In genomic region chr16:85889778-85890177, GRCm38 (mm10) we compare ENCODE assay signal across 24 mouse cellular contexts. TPM values are rescaled to one million over a fixed set of nuclear protein-coding genes. Genes with fewer than 3 reads are reported as not detected.
A peak's percentile ranks its signal among the peaks of the same experiment; 100 is the strongest.
DNase-seq lines count a peak whose midpoint lies in the region; ATAC-seq and TF ChIP-seq lines count a peak whose summit lies in the region.
"Had no signal": no experiment of that assay in that cellular context is flagged by ENCODE, and none has a peak within 500 bp of the region (broad histone marks: within the 10 kb centered on the region; RNA-seq: fewer than 3 reads in every experiment).

No protein-coding gene starts in this region.

- H3K27ac ChIP-seq in liver, adult 2 months (replicated peaks; ENCODE audit: insufficient read depth, low read depth, low read length): no peak overlapping the region
- H3K27ac ChIP-seq in liver, postnatal 0 days (ENCODE audit: low read depth): no peak overlapping the region
- no peak overlapping the region for H3K27ac ChIP-seq in forebrain, embryonic 12.5 days
- no peak overlapping the region for H3K27ac ChIP-seq in hindbrain, embryonic 14.5 days
- no peak overlapping the region for H3K27ac ChIP-seq in midbrain, postnatal 0 days (ENCODE audit: low read depth, low read length)
- H3K27ac ChIP-seq: embryonic facial prominence, embryonic 10.5 days; heart, embryonic 13.5 days; kidney, embryonic 15.5 days; limb, embryonic 12.5 days; liver, embryonic 13.5 days; lung, embryonic 15.5 days had no signal

- H3K4me2 ChIP-seq in liver, postnatal 0 days (ENCODE audit: low read depth, low read length): no peak overlapping the region
- H3K4me2 ChIP-seq in forebrain, embryonic 12.5 days: no peak overlapping the region
- H3K4me2 ChIP-seq in hindbrain, embryonic 14.5 days (replicated peaks): no peak overlapping the region
- H3K4me2 ChIP-seq in midbrain, postnatal 0 days (ENCODE audit: low read depth, low read length, poor library complexity, severe bottlenecking): no peak overlapping the region
- H3K4me2 ChIP-seq: heart, embryonic 13.5 days; kidney, embryonic 15.5 days; limb, embryonic 12.5 days; liver, embryonic 13.5 days; lung, embryonic 15.5 days had no signal

- DNase-seq in liver, adult 2 months (ENCODE audit: extremely low read depth, low read depth, low spot score): peak; percentile 8
- DNase-seq in liver, postnatal 0 days: no peak
- DNase-seq in hindbrain, embryonic 14.5 days (ENCODE audit: low spot score): peak; percentile 51
- DNase-seq in midbrain, postnatal 0 days (ENCODE audit: low spot score): peak; percentile 23
- DNase-seq in heart, postnatal 25 days (ENCODE audit: low spot score): no peak
- no peak for DNase-seq in gastrocnemius, postnatal 4 days (ENCODE audit: low spot score in 2 of 2)
- no peak for DNase-seq in layer of hippocampus, postnatal 10 days (ENCODE audit: low spot score in 2 of 2)
- DNase-seq: cerebellum, adult 8-10 months; heart, adult 18-20 months; heart, postnatal 36 days; kidney, postnatal 4 days; liver, embryonic 13.5 days; right cerebral cortex, postnatal 4 days; thymus, postnatal 14 days had no signal

- no peaks in the 10 kb centered on the region for H3K36me3 ChIP-seq in liver, adult 2 months (ENCODE audit: control insufficient read depth, insufficient read depth, low read length)
- no peaks in the 10 kb centered on the region for H3K36me3 ChIP-seq in liver, postnatal 0 days (replicated peaks; ENCODE audit: insufficient read depth, low read length)
- H3K36me3 ChIP-seq in forebrain, embryonic 12.5 days (replicated peaks): no peaks in the 10 kb centered on the region
- no peaks in the 10 kb centered on the region for H3K36me3 ChIP-seq in hindbrain, embryonic 14.5 days (replicated peaks; ENCODE audit: control insufficient read depth, insufficient read depth)
- no peaks in the 10 kb centered on the region for H3K36me3 ChIP-seq in midbrain, postnatal 0 days (ENCODE audit: insufficient read depth, low read length)
- H3K36me3 ChIP-seq: embryonic facial prominence, embryonic 10.5 days; kidney, embryonic 15.5 days; limb, embryonic 12.5 days; liver, embryonic 13.5 days; lung, embryonic 15.5 days had no signal

- no peak for TF ChIP-seq POLR2A in liver, adult 2 months (IDR thresholded peaks at IDR 0.05; ENCODE audit: extremely low read depth, insufficient read depth, low read length)

- H3K9ac ChIP-seq in liver, adult 2 months (ENCODE audit: low read depth, low read length): no peak overlapping the region
- no peak overlapping the region for H3K9ac ChIP-seq in liver, postnatal 0 days (replicated peaks)
- H3K9ac ChIP-seq in forebrain, embryonic 12.5 days: no peak overlapping the region
- H3K9ac ChIP-seq in hindbrain, embryonic 14.5 days: no peak overlapping the region
- no peak overlapping the region for H3K9ac ChIP-seq in midbrain, postnatal 0 days (replicated peaks; ENCODE audit: low read length, poor library complexity, severe bottlenecking)
- H3K9ac ChIP-seq: heart, embryonic 13.5 days; kidney, embryonic 15.5 days; limb, embryonic 12.5 days; liver, embryonic 13.5 days; lung, embryonic 15.5 days had no signal

- ATAC-seq in liver, postnatal 0 days: no peak
- peak; percentile 87 for ATAC-seq in forebrain, embryonic 12.5 days (ENCODE audit: low FRiP score)
- peak; percentile 44; the same call in 1 of the 2 replicates for ATAC-seq in hindbrain, embryonic 14.5 days (ENCODE audit: low FRiP score)
- no peak for ATAC-seq in midbrain, postnatal 0 days (ENCODE audit: low FRiP score)
- ATAC-seq: intestine, embryonic 16.5 days had no signal

- TF ChIP-seq EP300 in liver, postnatal 0 days (IDR thresholded peaks at IDR 0.05; ENCODE audit: low read depth): no peak

- H3K4me1 ChIP-seq in liver, adult 2 months (ENCODE audit: control insufficient read depth, insufficient read depth, low read length): no peaks in the 10 kb centered on the region
- no peaks in the 10 kb centered on the region for H3K4me1 ChIP-seq in liver, postnatal 0 days (ENCODE audit: insufficient read depth)
- H3K4me1 ChIP-seq in forebrain, embryonic 12.5 days: 0 out of 2 replicates have a peak, but pooled peaks cover 2% of the 10 kb centered on the region
- H3K4me1 ChIP-seq in hindbrain, embryonic 14.5 days (replicated peaks; ENCODE audit: control insufficient read depth, insufficient read depth, low read length): no peaks in the 10 kb centered on the region
- H3K4me1 ChIP-seq in midbrain, postnatal 0 days (ENCODE audit: insufficient read depth, low read length): no peaks in the 10 kb centered on the region
- H3K4me1 ChIP-seq: heart, embryonic 13.5 days; kidney, embryonic 15.5 days; liver, embryonic 13.5 days had no signal

- no peak for TF ChIP-seq CTCF in liver, adult 2 months (IDR thresholded peaks at IDR 0.05; ENCODE audit: low read depth, low read length)
- no peak for TF ChIP-seq CTCF in liver, postnatal 0 days (IDR thresholded peaks at IDR 0.05; ENCODE audit: low read depth)
- TF ChIP-seq CTCF in midbrain, postnatal 0 days (IDR thresholded peaks at IDR 0.05): no peak

- H3K27me3 ChIP-seq in liver, adult 2 months (ENCODE audit: control insufficient read depth, insufficient read depth, low read length): no peaks in the 10 kb centered on the region; the same call in 1 of the 2 replicates
- H3K27me3 ChIP-seq in liver, postnatal 0 days (ENCODE audit: insufficient read depth, low read length): no peaks in the 10 kb centered on the region
- H3K27me3 ChIP-seq in forebrain, embryonic 12.5 days: peaks cover 5% of the 10 kb centered on the region; the same call in 1 of the 2 replicates
- H3K27me3 ChIP-seq in hindbrain, embryonic 14.5 days (ENCODE audit: control insufficient read depth, insufficient read depth, low read length): no peaks in the 10 kb centered on the region
- no peaks in the 10 kb centered on the region for H3K27me3 ChIP-seq in midbrain, postnatal 0 days (ENCODE audit: insufficient read depth, low read length)
- H3K27me3 ChIP-seq: CH12.LX; heart, embryonic 13.5 days; kidney, embryonic 15.5 days; limb, embryonic 12.5 days; liver, embryonic 13.5 days; lung, embryonic 15.5 days had no signal

- 69% methylated on average over 5 of the region's 5 CpGs for WGBS in liver, adult 2 months
- WGBS in liver, postnatal 0 days (ENCODE audit: insufficient replicate concordance): 52% methylated on average over 5 of the region's 5 CpGs
- 40% methylated on average over 5 of the region's 5 CpGs for WGBS in forebrain, embryonic 12.5 days
- 49% methylated on average over 5 of the region's 5 CpGs for WGBS in hindbrain, embryonic 14.5 days
- WGBS in midbrain, postnatal 0 days: 70% methylated on average over 5 of the region's 5 CpGs

- no peak overlapping the region for H3K4me3 ChIP-seq in liver, adult 2 months (ENCODE audit: insufficient read depth, low read depth, low read length)
- no peak overlapping the region for H3K4me3 ChIP-seq in liver, postnatal 0 days (ENCODE audit: low read depth, low read length)
- H3K4me3 ChIP-seq in forebrain, embryonic 12.5 days (replicated peaks): no peak overlapping the region
- H3K4me3 ChIP-seq in hindbrain, embryonic 14.5 days (replicated peaks; ENCODE audit: low read length): no peak overlapping the region
- no peak overlapping the region for H3K4me3 ChIP-seq in midbrain, postnatal 0 days (ENCODE audit: low read depth, low read length)
- H3K4me3 ChIP-seq: embryonic facial prominence, embryonic 10.5 days; heart, embryonic 13.5 days; kidney, embryonic 15.5 days; limb, embryonic 12.5 days; liver, embryonic 13.5 days; lung, embryonic 15.5 days had no signal

- no peaks in the 10 kb centered on the region for H3K79me2 ChIP-seq in liver, adult 2 months (ENCODE audit: control insufficient read depth, insufficient read depth, low read length)

- intact Hi-C loops in heart, postnatal 25 days (cut with DNase I): no loop called here

- H3K9me3 ChIP-seq in liver, postnatal 0 days (ENCODE audit: low read length): no peaks in the 10 kb centered on the region
- H3K9me3 ChIP-seq in forebrain, embryonic 12.5 days: no peaks in the 10 kb centered on the region
- H3K9me3 ChIP-seq in hindbrain, embryonic 14.5 days (ENCODE audit: control insufficient read depth, low read length): no peaks in the 10 kb centered on the region
- no peaks in the 10 kb centered on the region for H3K9me3 ChIP-seq in midbrain, postnatal 0 days (ENCODE audit: low read length)
- H3K9me3 ChIP-seq: embryonic facial prominence, embryonic 10.5 days; heart, embryonic 13.5 days; kidney, embryonic 15.5 days; limb, embryonic 12.5 days; liver, embryonic 13.5 days; lung, embryonic 15.5 days had no signal

RNA-seq across cellular contexts. Expression of gene Adamts5, which starts 11.8 kb away (rescaled TPM):
- total RNA-seq in liver, adult 2 months (2014; rRNA removed): 0.74 and 0.81 TPM in 2 replicates
- polyA plus RNA-seq in liver, adult 2 months (2012; rRNA removed): 0.26 and 0.44 TPM in 2 replicates
- polyA plus RNA-seq in liver, postnatal 0 days (2015; fragmentation: Nextera tagmentation; extraction: Ambion mirVana): 0.50 and 0.59 TPM in 2 replicates
- 1.4 TPM in 2 replicates for polyA plus RNA-seq in forebrain, embryonic 12.5 days (2016; fragmentation: Nextera tagmentation; extraction: Ambion mirVana)
- 4.6 TPM in 2 replicates for polyA plus RNA-seq in hindbrain, embryonic 14.5 days (2014; fragmentation: Nextera tagmentation; extraction: Ambion mirVana)
- 3.2 and 3.6 TPM in 2 replicates for total RNA-seq in midbrain, postnatal 0 days (2014; rRNA removed)
- 2.0 and 2.1 TPM in 2 replicates for polyA plus RNA-seq in midbrain, postnatal 0 days (2015; fragmentation: Nextera tagmentation; extraction: Ambion mirVana)
- 10 to 100 TPM in 1 of 2 experiments, 1 to 10 TPM in 1; 9.7 to 11.2 TPM for total RNA-seq in heart, postnatal 25 days (2021)
- total RNA-seq in gastrocnemius, postnatal 4 days (2021): 10 to 100 TPM; 17.6 to 20.0 TPM
- 1 to 10 TPM; 1.6 to 1.8 TPM for total RNA-seq in layer of hippocampus, postnatal 10 days (2021)
- total RNA-seq: CH12.LX; common myeloid progenitor, adult 5-6 weeks; MEL had no signal

Comparison
In these comparisons a context has a peak if more than half of its experiments do, and no peak if none do; other contexts are left out.
1. DNase-seq: peak in liver, adult 2 months (single experiment), hindbrain, embryonic 14.5 days (single experiment) and midbrain, postnatal 0 days (single experiment); none in liver, postnatal 0 days (single experiment), heart, postnatal 25 days (single experiment), gastrocnemius, postnatal 4 days (0 of 2) and layer of hippocampus, postnatal 10 days (0 of 2).
2. ATAC-seq: peak in forebrain, embryonic 12.5 days (single experiment) and hindbrain, embryonic 14.5 days (single experiment); none in liver, postnatal 0 days (single experiment) and midbrain, postnatal 0 days (single experiment).